Mouse (Mus musculus): ENCODE measurements at regions not wholly inside any gene's neighbourhood (a gene's known extent, or its start where the extent isn't known, plus 50 kb on each side); places are given as distances from the start of the nearest gene placed in this dataset.
A peak's percentile ranks its signal among the peaks of the same experiment; 100 is the strongest.

DNA sequence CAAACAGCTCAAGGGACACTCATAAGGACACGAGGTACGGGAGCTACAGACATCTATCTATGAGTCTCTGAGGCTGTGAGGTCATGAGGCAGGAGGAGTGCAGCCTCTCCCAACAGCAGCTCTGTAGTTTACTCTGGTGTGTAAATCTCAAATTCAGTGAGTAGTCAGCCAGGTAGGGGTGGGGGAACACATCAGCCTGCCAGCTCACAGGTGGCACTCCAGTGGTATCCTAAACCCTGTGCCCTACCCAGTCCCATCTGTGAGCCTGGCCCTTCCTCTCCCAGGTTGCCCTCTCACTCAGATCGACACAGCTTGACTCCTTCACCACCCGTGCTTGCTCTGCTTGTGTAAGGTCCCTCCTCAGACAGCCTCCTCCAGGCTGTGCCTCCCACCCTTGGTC lies 202.2 kb downstream of the Sipa1l2 start:
- DNase-seq (ENCODE audit: low read depth, low spot score), result no peak

DNA sequence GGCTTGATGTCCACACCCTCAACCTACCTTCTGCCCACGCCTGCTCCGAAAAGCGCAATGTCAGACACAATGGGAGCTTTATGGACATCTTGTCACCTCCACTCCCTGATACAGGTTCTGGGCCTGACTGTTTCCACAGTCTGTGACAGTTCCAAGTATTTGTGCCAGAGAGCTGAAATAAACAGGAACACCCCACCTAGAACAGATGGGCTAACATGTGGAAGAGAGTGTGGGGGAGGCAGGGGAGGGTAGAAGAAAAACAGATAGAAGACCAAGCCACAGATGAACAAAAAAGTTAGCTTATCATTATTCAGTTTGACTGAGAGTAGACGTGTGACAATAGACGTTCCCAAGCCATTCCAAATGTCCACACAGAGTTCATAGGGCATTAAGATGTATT lies 204.6 kb downstream of the Sipa1l2 start:
- DNase-seq (ENCODE audit: low read depth, low spot score), result no peak

DNA sequence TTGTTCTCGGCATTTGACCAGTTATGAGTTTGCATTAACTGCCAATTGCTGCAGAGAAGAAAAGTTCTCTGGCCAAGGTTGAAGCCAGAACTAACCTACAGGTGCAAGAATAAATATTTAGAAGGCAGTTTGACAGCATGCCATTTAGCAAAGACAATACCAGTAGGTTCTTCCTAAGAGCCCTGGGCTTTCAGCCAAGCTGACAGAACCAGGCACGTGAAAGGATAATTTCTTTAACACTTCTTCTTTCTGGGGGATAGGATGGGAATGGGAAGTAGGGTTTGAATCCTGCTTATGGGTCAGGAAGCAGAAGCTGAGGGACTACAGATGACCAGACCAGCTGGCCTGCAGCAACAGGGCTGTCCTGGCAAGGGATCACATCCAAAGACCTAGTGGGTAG lies 210.2 kb downstream of the Sipa1l2 start:
- no peak for DNase-seq (ENCODE audit: low read depth, low spot score)

DNA sequence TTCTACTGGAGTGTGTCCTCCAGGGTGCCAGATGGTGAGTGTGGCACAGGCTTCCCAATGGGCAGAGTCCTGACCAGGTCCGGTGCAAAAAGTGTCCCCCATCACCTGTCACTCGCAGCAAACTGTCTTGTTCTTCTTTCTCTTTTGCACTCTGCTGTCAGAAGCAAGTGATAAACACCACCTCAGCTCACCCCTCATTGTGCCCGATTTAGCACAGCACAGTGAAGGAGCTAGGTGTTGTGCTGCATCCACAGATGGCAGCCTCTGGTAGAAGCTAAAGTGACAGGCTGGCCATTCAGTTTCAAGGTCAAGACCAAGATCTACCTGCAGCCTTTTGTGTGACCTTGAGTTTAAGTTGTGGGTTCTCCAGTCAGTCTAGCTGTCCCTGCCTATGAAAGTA lies 211.8 kb downstream of the Sipa1l2 start:
- DNase-seq (ENCODE audit: low read depth, low spot score), result no peak

DNA sequence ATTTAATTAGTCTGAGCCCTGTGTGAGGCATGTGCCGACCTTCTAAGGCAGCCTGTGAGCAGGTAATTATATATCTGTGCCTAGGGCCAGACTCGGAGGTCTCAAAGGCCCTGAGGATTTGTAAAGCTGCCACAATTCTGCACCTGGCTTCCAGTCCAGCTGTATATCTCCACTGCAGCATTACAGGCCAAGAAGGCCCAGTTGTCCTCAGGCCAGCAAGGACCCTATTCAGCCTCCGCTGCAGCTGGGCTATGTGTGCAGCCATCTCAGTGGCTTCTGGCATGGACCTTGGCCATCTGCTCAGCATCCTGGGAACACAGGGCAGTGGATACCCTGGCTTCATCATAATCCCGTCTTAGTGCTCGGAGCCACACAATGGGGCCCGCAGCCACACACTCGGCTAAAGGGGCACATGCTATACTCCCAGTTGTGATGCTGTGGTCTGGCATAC lies 214.5 kb downstream of the Sipa1l2 start:
- DNase-seq (ENCODE audit: low read depth, low spot score), result no peak

DNA sequence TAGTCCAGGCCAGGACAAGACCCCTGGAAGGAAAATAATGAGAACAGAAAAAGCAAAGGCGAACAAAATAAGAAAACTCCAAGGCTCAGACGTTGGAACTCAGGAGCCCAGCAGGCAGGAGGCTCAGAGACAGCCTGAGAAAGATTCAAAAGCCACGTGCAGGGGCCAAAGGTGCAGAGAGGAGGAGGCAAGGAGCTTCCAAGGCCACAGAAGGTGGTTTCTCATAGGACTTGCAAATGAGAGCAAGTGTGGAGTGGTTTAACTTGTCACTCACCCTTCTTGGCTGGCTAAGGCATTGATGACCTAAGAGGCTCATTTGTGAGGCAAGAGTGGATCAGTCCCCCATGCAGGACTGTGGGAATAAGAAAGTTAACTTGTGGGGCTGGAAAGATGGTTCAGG lies 217.3 kb downstream of the Sipa1l2 start:
- DNase-seq (ENCODE audit: low read depth, low spot score), result no peak

DNA sequence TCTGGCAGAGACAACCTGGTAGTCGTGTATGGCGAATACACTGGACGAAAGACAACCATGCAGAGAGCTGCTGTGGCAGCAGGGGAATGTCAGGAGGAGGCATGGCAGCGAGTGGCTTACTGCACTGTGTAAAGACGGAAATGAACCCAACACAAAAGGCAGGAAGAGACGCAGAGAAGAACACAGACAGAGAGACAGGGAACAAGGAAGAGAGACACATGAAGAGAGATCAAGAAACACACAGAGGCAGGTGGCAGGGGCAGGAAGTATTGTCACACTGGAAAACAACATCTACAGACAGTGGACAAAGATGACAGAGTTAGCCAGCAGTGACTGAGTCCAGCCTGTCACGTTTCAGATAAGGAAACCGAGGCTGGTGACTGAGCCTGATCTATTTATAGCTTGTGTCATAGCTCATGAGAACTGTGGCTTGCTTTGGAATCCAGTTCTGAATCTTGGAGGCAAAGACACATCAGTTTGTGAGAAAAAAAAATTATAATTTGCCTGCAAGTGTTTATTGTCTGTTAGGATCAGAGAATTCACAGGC lies 218.0 kb downstream of the Sipa1l2 start:
- no peak for DNase-seq (ENCODE audit: low read depth, low spot score)

DNA sequence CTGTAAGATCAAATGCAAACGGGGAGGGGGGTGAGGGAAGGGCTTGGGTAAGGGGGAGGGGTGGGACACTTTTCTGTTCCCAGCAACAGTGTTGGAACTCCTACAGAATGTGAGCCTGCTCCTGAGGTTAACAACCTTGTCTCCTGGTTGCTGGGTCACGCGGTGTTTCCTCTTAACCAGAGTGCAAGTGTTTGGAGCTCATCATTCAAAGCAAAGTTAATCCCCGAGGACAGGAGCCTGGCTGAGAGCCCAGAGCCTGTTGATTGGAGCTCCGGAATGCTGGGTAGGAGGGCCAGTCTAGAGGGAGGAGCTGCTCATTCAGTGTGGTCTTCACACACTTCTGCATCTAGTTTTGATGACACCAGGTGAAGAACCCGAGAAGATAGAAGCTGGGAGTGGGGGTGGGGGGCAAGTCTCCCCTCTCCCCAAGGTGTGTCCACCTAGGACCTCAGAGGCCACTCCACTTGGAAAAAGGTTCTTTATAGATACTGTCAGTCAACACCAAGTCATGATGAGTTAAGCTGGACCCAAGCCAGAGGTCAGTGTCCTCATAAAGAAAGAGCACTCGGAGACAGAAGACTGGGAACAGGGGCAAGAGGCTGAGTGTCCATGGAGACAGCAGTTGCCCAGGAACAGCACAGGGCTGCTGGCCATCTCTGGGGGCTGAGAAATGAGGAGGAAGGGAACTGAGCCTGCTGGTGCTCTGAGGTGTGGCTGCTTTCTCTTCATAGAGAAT lies 220.2 kb downstream of the Sipa1l2 start:
- DNase-seq (ENCODE audit: low read depth, low spot score), result no peak

DNA sequence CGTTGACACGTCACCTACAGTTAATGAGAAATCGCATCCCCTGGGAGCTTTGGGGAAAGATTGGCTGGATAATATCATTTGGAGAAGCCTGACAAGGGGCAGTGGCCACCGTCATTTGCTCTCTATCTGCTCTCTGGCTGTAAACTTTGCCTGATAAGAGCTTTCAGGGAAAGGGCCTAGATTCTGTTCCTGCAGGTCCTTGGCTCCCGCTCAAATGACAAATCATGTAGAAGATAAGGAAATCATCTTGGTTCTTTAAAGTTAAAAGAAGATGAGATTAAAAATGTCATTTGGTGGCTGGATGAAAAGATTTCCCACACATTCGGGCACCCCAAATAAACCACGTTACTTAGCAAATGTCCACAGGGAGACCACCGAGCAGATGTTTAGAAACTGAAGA lies 223.4 kb downstream of the Sipa1l2 start:
- no peak for DNase-seq (ENCODE audit: low read depth, low spot score)

DNA sequence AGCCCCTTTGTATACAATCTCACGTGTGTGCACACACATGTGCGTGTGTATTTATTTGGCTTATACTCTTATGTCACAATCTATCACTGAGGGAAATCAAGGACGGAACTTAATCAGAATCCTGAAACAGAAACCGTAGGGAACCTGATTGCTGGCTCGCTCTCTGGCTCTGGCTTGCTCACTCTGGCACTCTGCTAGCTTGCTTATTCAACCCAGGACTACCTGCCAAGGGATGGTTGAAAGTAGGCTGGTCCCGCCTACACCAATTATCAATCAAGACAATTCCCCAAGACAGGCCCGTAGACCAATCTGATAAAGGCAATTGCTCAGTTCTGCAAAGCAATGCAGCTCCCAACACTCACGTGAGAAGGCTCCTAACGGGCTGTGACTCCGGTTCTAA lies 224.0 kb downstream of the Sipa1l2 start:
- no peak for DNase-seq (ENCODE audit: low read depth, low spot score)

DNA sequence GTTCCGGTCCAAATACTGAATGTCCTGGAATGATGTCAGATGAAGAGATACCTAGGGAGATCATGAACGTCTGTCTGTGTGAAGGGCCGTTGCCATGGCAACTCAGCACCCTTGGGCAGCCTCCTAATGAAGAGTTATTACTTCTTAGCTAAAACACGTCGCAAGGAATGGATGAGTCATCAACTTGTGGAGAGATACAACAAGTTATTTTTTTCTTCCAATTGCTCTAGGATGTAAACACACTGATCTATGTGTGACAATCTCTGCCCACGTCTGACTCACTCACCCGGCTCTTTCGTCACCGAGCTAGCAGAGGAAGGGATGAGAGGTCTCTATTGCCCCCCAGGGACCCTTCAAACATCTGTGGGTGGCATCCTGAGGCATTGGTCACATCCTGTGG lies 225.7 kb downstream of the Sipa1l2 start:
- no peak for DNase-seq (ENCODE audit: low read depth, low spot score)

DNA sequence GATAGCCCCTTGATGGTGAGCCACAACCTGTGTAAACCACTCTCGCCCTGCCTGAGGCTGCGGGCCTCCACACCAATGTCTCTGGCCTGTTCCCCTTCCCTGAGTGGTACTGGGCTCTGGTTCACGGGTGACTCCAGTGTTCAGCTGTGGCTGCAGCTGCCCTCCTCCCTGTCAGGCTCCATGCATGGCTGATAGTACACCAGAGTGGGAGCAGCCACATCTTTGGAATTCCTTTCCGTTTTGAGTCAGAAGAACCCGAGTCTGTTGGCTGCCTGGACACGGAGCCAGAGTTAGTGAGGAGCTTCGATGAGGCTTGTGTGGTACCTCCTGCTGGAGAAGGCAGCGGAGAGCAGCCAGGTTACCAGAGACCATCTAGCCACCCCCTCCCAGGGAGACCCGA lies 227.1 kb downstream of the Sipa1l2 start:
- no peak for DNase-seq (ENCODE audit: low read depth, low spot score)

DNA sequence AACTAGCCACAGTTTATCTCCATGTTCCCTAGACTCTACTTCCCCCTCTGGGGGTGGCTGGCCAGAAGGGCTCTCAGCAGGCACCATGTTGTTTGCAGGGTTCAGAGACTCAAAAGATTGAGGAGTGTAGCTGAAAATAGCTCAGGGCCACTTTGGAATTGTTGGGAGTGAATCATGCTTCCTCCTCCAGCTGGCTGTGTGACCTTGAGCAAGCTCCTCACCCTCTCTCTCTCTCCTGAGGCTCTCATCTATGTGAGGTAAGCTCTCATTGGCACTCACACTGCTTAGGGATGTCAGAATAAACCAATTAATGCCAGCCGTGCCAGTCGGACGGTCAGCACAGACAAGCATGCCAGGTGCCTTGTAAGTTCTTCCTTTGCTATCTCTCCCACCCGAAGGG lies 228.0 kb downstream of the Sipa1l2 start:
- no peak for DNase-seq (ENCODE audit: low read depth, low spot score)

DNA sequence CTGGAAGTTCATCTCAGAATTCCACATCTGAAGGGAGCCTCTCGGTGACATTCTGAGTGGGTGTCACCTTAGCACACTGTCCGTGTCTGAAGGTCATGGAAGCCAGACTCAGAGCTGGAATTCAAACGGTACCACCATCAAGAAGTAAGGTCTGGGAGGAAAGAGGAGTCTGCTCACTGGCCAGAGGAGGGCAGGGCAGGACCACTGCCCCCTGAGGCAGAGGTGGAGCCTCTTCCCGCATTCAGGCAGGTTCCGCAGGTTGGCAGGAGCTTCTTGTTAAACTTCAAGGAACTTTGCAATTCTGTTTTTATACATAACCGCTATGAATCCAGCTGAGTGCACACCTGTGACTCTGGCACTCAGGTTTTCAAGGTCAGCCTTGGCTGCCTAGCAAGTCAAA lies 231.4 kb downstream of the Sipa1l2 start:
- DNase-seq (ENCODE audit: low read depth, low spot score), result peak; percentile 16

DNA sequence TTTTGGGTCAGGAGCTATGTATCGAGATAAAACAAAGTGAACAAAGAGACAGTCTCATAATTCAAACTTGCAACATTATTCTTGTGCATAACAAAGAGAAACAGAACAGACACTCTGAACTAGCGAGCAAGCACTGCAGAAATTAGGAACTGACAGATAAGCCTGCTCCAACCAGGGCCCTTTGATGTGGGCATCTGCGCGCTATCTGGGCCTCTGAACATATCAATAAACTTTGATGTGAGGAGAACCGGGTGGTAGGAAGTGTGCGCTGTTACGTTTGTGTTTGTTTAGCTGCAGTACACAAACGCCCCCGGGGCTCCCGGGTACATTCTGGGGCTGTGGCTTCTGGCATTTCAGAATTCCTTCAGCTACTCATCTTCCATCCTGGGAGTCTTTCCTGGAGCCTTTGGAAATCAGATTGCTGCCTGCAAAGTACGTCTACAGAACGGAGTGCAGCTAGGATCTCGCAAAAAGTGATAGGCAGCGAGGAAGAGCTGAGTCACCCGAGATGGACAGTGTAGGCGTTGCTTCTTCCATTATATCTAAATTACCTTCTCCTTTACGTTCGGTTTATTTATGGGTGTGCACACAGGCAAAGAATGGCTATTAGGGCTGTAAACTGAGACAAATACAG lies 232.0 kb downstream of the Sipa1l2 start:
- DNase-seq (ENCODE audit: low read depth, low spot score), result no peak

DNA sequence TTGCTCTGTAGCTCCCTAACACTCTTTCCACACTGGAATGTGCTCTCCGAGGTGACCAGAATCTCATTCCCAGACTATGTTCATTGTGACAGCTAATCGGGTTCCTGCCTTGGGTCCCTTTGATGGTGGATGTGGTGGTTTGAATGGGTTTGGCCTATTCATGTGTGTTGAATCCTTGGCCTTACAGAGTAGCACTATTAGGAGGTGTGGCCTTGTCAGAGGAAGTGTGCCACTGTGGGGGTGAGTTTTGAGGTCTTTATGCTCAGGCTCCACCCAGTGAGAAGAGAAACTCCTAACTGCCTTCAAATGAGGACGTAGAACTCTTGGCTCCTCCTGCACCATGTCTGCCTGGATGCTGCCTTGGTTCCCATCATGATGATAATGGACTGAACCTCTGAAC lies 232.8 kb downstream of the Sipa1l2 start:
- peak; percentile 24 for DNase-seq (ENCODE audit: low read depth, low spot score)

DNA sequence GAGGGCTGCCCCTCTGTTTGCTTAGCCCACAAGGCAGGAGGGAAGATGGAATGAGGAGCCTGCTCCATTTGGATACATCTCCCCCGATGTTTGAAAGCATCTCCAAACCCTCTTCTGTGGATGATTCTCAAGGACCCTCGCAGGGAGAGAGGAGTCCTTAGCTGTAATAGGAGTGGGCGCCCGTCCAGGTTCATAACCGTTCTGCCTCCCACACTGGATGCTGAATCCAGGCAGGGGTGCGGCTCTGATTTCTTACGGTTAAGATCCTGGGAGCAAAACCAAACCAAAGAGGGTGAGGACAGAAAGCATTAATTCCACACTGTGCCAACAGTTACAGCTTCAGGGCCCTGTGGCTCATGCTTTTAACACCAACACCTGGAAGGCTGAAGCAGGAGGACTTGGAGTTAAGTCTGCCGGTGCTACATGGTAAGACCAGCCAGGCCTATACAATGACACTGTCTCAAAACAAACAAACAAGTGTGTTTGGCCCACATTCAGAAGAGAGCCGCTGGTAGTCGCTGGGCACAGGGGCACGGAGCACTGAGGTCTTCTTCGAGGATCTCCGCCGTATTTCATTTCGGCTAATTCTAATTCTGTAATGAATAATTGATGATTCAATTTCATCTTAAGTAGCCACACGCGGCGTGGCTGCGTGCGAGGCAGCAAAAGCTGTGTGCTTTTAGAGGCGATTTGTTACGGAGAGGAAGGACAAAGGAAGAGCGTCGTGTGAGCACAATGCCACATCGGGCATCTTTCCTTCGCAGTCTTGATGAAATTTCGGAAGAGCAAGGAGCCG lies 233.8 kb downstream of the Sipa1l2 start:
- no peak for DNase-seq (ENCODE audit: low read depth, low spot score)

DNA sequence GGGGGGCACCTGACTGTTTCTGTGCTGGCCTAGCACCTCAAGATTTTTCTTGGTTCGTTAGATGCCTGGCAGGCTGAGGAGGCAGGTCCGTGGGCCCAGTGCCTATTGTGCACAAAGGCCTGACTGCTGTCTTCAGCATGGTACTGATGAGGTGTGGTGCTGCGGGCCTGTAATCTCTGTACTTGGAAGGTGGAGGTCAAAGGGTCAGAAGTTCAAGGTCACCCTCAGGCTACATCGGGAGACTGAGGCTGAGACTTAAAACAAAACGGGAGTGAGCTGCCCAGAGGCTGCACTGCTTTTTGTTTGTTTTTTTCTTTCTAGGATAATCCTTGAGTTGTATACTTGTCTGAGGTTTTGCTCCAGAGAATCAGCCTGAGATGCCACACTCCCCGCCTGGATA lies 234.4 kb downstream of the Sipa1l2 start:
- DNase-seq (ENCODE audit: low read depth, low spot score), result no peak

DNA sequence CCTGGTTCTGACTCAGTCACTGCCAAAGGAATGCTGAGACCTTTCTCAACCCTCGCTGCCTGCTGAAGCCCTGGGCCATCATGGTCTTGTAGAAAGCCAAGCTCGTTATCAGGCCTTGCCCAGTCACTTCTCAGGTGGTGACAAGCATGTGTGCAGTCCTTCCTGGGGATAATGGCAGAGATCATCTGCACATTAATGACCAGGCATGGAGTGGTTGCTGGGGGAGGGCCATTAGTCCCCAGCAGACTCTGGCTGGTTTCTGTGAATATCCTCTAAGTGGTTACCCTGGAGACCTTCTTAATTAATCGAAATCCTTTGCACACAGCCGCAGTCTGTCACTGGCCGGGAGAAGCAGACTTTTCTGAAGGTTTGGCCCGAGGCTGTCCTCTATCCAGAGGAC lies 239.0 kb downstream of the Sipa1l2 start:
- DNase-seq (ENCODE audit: low read depth, low spot score), result no peak

DNA sequence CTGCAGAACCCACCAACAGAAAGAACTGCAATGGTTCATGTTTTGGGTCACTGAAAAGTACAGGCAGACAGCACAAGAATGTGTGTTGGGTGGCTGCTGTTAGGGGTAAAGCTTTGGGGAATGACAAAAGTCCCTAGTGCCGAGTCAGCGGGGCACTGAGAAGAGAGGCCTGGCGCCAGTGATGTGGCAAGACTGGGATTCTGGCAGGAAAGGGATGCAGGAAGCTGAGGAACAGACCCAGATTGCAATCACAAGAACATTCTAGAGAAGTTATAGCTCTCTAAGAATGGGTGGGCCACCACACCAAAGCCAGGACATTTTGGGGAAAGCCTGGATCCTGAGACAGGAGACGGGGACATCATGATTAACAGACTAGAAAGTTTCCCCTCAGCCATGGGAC lies 241.0 kb downstream of the Sipa1l2 start:
- no peak for DNase-seq (ENCODE audit: low read depth, low spot score)

DNA sequence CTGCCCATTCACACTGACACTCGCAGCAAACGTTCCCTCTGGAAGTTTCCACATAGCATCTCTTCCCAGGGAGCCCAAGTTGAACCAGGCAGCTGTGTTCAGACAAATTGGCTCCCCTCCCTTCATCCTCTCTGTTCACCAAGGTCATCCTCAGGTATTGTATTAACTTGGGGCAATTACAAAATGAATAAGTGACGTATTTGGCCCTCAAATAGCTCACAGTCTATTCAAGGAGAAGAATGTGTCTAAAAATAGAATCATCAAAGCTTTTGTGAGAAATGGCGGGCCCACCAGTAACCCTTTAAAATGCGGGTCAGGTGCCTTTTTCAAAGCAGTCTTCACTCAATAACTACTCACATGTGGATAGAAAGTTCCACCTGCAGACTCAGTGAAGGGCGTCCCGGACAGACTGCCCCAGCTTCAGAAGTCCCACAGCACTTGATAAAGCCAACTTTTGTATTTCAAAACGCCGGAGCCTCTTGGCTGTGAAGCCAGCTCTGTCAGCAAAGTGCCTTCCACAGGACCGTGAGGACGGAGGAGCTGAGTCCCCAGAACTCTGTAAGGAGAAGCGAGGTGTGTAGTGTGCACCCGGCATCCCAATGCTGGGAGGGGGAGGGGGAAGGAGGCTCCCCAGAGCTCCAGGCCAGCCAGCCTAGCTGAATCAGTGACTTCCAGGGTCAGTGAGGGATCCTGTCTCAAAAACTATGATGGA lies 241.9 kb downstream of the Sipa1l2 start:
- no peak for DNase-seq (ENCODE audit: low read depth, low spot score)

DNA sequence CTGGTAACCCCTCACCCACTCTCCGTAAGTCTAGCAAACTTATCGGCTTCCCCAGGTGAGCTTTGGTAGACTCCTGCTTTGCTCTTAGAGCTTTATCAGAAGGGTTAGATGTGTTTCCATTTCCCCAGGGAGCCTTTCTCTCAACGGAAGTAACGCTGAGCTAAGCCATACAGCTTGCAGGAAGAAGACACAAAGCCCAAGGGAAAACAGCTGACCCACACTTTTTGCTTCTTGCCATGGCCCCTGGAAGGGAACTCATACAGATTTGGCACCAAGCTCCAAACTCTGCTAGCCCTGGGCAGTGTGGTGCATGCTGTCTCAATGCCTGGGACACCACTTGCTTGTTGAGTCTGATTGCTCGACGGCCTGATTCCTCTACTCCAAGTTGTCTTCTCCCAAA lies 242.6 kb downstream of the Sipa1l2 start:
- no peak for DNase-seq (ENCODE audit: low read depth, low spot score)
